Mouse (Mus musculus) limb, embryonic 10.5 days (tissue): ENCODE measurements around the gene Adgrg3. TPM values are rescaled to one million over a fixed set of nuclear protein-coding genes. Genes with fewer than 3 reads are reported as not detected.
A peak's percentile ranks its signal among the peaks of the same experiment; 100 is the strongest.
"Not testable (repeated sequence)": the region's sequence is repeated elsewhere in the genome, so short reads cannot be mapped to it uniquely, and the experiment has no call there.

Experiments
- DNase-seq: peaks from one replicate; pipeline ENCODE4 v3.0.0-alpha.2; 2017; ENCODE audit warnings: low spot score
- H3K27ac ChIP-seq: fragments of 300-500 bp; sonication (generic); 2 replicates; pipeline ENCODE4 v1.5.1; 2016; ENCODE audit warnings: mild to moderate bottlenecking
- H3K27me3 ChIP-seq: fragments of 300-500 bp; sonication (generic); 2 replicates; pipeline ENCODE4 v1.6.1; 2016; ENCODE audit warnings: low read depth, mild to moderate bottlenecking; ENCODE audit not compliant: poor library complexity, severe bottlenecking
- H3K36me3 ChIP-seq: fragments of 300-500 bp; sonication (generic); 2 replicates; pipeline ENCODE4 v1.6.1; 2016; ENCODE audit warnings: mild to moderate bottlenecking, moderate library complexity
- H3K4me1 ChIP-seq: fragments of 300-500 bp; sonication (generic); 2 replicates; pipeline ENCODE4 v1.6.1; 2016
- H3K4me3 ChIP-seq: fragments of 300-500 bp; sonication (generic); 2 replicates; pipeline ENCODE4 v1.5.1; 2016; ENCODE audit warnings: mild to moderate bottlenecking, moderate library complexity
- H3K9me3 ChIP-seq: fragments of 300-500 bp; sonication (generic); replicated peaks from 2 replicates; pipeline ENCODE4 v1.6.1; 2016; ENCODE audit warnings: mild to moderate bottlenecking
- WGBS: fragments of 180-500 bp; shearing (Covaris S2); methylation state at CpG from one replicate; pipeline ENCODE4 v1.1.7; 2016; 5-methylcytosine and 5-hydroxymethylcytosine counted together
- polyA plus RNA-seq: library from polyadenylated mRNA; unstranded; fragments of >200 nt; fragmentation: Nextera tagmentation; extraction: Ambion mirVana; gene quantifications from 2 replicates; pipeline ENCODE4 v1.2.1, GENCODE M21; 2016

Gene Adgrg3
- polyA plus RNA-seq, 1 experiment from 2014 or later: 3.4 TPM

DNA sequence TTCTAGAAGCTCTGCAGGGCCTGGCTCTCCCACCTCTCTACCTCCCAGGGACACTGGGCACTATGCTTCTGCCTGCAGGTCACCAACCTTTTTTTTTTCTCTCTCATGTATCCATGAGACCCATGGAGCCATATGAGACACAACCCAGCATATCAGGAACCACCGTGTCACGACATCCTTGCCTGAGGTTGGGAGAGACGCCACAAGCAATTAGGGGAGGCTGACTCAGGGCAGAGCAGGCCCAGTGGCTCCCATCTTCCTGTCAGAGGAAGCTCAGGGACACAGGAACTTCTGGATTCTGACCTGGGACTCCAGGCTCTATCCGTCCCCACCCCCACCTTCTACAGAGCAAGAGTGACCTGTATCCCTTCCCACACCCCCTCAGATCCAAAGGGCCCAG lies 1.6 kb upstream of the Adgrg3 start:
- Histone ChIP-seq H3K27ac (no peak overlapping the region), H3K4me1 (peaks cover 6% of the 10 kb centered on the region; the same call in 1 of the 2 replicates), H3K36me3 (peaks cover 2% of the 10 kb centered on the region; the same call in 1 of the 2 replicates), H3K4me3 (no peak overlapping the region), H3K27me3 (no peaks in the 10 kb centered on the region), H3K9me3 (no peaks in the 10 kb centered on the region)
- DNase-seq: no peak
- WGBS: 69% methylated on average over 4 of the region's 4 CpGs

DNA sequence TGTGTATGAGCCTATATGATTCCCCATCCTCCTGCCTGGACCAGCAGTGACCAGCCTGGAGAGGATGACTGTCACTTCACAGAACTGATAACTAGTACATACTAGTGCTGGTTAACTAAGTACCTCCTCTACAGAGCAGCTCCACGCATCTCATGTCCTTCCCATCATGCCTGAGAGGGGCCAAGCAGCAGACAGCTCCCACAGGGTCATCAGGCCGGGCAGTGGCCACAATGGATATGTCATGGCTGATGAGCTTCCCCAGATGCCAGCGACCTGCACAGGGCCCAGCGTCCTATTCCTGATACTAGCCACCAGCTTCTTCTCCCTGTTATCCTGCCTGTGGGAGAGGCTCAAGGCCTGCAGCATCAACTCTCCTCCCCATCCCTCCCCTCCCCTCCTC lies 808 bp upstream of the Adgrg3 start:
- Histone ChIP-seq H3K4me3 (no peak overlapping the region), H3K27me3 (no peaks in the 10 kb centered on the region), H3K4me1 (peaks cover 6% of the 10 kb centered on the region; the same call in 1 of the 2 replicates), H3K27ac (no peak overlapping the region), H3K36me3 (peaks cover 2% of the 10 kb centered on the region; the same call in 1 of the 2 replicates), H3K9me3 (no peaks in the 10 kb centered on the region)
- WGBS: 73% methylated on average over 4 of the region's 4 CpGs
- DNase-seq: no peak

DNA sequence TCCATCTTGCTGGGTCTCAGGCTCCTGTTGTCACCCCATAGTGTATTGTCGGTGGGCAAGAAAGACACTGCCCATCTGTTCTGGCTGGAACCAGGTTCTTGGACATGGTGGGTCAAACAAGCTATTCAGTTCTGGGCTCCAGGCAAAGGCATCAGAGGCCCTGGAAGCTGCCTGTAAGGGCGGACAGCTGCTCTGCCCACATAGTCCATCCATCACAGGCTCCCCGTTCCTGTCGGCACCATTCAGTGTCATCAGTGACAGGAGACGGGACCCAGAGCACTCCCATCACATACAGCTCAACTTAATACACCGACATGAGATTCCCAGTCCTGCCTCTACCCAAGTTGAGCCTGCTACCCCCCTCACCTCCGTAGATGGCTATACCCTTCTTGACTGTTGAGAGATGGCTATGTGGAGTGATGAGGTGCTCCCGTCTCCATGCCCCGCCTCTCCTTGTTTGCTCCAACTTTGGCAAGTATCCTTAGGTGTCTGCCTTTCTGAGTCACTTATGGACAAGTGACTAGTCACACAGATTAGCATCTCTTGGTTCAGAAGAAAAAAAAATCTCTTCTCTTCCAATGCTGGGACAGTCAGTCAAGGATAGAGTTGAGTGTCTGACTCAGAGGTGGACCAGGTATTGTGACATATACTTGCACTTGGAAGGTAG lies 610 bp downstream of the Adgrg3 start:
- no peaks in the 10 kb centered on the region for H3K9me3 ChIP-seq
- no peak overlapping the region for H3K4me3 ChIP-seq
- peaks cover 11% of the 10 kb centered on the region for H3K4me1 ChIP-seq
- no peaks in the 10 kb centered on the region for H3K27me3 ChIP-seq
- H3K27ac ChIP-seq: 0 out of 2 replicates have a peak overlapping the region, but pooled peaks have one; percentile 28
- no peak for DNase-seq
- 64% methylated on average over 9 of the region's 9 CpGs for WGBS
- no peaks in the 10 kb centered on the region for H3K36me3 ChIP-seq

DNA sequence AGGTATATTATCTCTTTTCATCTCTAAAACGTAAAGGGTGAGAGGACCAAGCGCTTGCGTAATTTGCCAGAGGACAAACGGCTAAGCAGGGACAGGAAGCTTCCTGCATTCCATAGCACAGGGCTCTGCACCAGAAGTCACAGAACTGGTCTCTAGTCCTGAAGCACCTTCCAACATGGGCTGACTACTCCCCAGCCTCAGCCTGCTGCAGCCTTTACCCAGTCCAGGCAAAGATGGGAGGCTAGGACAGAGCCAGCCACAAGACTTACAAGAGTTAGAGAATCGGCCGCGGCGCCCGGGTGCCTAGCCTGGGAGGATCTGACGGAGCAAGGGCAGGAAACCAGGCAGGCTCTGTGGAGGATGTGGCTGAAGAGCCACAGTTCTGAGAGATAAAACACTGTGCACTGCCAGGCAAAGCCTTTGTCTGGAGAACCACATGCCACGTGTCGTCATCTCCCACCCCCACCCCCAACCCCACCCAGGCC lies 2.8 kb downstream of the Adgrg3 start:
- Histone ChIP-seq H3K27me3 (no peaks in the 10 kb centered on the region), H3K4me1 (peaks cover 15% of the 10 kb centered on the region), H3K4me3 (no peak overlapping the region), H3K36me3 (no peaks in the 10 kb centered on the region), H3K9me3 (no peaks in the 10 kb centered on the region), H3K27ac (peak overlapping the region; percentile 31)
- 70% methylated on average over 12 of the region's 12 CpGs for WGBS
- no peak for DNase-seq

DNA sequence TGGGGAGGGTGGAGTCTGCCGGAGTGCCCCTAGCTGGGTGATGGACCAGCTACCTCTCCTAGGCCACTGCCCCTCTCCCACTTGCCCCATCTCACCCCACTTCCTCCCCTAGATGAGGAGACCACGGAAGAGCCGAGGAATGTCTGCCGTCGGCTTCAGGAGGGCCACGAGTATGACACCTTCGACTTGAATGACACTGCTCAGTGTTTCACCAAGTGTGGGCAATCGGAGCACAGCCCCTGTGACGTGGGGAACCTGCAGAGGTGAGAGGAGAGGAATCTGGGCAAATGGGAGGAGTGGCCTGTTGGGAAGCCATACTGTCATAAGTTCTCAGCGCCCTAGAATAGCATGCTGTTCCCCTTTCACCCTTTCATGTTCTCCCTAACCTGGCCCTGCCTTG lies 3.3 kb downstream of the Adgrg3 start:
- Histone ChIP-seq H3K4me1 (peaks cover 15% of the 10 kb centered on the region), H3K27ac (peak overlapping the region; percentile 31), H3K27me3 (no peaks in the 10 kb centered on the region), H3K4me3 (no peak overlapping the region), H3K9me3 (no peaks in the 10 kb centered on the region), H3K36me3 (no peaks in the 10 kb centered on the region)
- WGBS: 78% methylated on average over 10 of the region's 10 CpGs
- no peak for DNase-seq

DNA sequence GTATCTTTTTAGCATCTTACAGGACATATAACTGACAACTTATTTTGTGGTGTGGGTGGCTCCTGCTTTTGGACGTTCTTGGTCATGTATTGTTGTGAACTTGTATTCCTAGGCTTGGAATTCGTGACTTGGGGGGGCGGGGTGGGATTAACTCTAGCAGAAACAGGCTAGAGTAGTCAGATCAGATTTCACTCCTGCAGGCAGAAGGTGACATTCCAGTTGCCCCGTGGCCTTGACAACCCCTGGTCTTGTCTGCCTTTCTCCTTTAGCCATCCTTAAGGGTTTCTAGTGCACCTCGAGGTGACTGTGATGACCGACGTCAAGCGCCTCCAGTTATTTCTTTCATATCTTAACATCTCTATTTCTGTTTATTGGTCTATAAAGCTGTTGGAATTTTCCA lies 5.7 kb downstream of the Adgrg3 start:
- no peaks in the 10 kb centered on the region for H3K9me3 ChIP-seq
- 24% methylated on average over 8 of the region's 8 CpGs for WGBS
- H3K27me3 ChIP-seq: no peaks in the 10 kb centered on the region
- H3K36me3 ChIP-seq: no peaks in the 10 kb centered on the region
- H3K4me3 ChIP-seq: no peak overlapping the region
- no peak for DNase-seq
- no peak overlapping the region for H3K27ac ChIP-seq
- H3K4me1 ChIP-seq: peaks cover 15% of the 10 kb centered on the region

DNA sequence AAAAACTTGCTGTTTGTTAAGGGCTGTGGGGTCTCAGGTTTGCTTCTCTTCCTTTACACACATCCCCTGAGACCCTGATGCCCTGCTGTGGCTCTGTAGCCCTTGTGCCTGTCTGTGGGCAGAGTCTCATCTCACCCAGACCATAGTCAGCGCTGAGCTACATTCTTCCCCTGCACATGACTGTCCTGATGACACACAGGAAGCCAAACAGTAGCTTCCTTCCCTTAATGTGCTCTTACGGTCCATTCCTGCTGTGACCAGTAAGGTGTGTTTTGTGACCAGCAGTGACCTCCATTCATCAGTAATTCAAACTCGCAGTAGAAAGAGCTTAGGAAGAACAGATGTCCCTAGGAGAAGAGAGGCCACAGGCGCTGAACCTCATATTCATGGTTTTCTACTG lies 6.9 kb downstream of the Adgrg3 start:
- Histone ChIP-seq H3K27ac (no peak overlapping the region), H3K4me3 (no peak overlapping the region), H3K36me3 (no peaks in the 10 kb centered on the region), H3K27me3 (no peaks in the 10 kb centered on the region), H3K4me1 (peaks cover 15% of the 10 kb centered on the region), H3K9me3 (no peaks in the 10 kb centered on the region)
- DNase-seq: no peak
- 83% methylated on average over 4 of the region's 4 CpGs for WGBS

DNA sequence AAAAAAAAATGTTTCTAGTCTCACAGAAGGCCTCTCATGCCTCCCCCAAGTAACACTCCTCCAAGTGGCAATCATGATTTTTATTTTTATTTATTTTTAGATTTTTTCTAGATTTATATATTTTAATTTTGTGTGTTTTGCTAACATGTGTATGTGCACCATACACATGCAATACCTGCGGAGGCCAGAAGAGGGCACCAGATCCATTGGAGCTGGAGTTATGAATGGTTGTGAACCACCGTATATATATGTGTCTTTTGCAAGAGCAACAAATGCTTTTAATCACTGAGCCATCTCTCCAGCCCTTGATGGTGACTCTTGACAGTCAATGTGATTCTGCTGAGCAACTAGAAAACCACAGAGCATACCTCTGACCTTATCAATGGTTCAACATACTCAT lies 7.9 kb downstream of the Adgrg3 start:
- peak; percentile 49 for DNase-seq

DNA sequence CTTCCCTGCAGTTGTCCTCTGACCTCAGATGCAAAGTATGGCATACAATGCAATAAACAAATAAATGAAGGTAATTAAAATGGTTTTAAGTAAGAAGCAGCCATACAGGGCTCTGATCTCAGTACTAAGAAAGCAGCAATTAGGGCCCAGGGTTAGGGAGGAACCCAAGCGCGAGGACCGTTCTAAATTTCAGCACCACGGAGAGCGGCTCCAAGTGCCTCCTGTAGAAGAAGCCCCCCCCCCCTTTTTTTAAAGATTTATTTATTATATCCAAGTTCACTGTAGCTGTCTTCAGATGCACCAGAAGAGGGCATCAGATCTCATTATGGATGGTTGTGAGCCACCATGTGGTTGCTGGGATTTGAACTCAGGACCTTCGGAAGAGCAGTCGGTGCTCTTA lies 10.9 kb downstream of the Adgrg3 start:
- 62% methylated on average over 7 of the region's 7 CpGs for WGBS
- not testable (repeated sequence) for H3K36me3 ChIP-seq, H3K4me1 ChIP-seq, H3K27ac ChIP-seq, H3K27me3 ChIP-seq, H3K4me3 ChIP-seq, H3K9me3 ChIP-seq
- DNase-seq: peak; percentile 63

More for the DNA sequence above, 7.9 kb downstream of the Adgrg3 start:
- H3K9me3 ChIP-seq: no peaks in the 10 kb centered on the region
- no peak overlapping the region for H3K4me3 ChIP-seq
- H3K27ac ChIP-seq: no peak overlapping the region
- WGBS: 73% methylated on average over 2 of the region's 2 CpGs
- peaks cover 13% of the 10 kb centered on the region for H3K4me1 ChIP-seq
- no peaks in the 10 kb centered on the region for H3K27me3 ChIP-seq
- H3K36me3 ChIP-seq: no peaks in the 10 kb centered on the region

DNA sequence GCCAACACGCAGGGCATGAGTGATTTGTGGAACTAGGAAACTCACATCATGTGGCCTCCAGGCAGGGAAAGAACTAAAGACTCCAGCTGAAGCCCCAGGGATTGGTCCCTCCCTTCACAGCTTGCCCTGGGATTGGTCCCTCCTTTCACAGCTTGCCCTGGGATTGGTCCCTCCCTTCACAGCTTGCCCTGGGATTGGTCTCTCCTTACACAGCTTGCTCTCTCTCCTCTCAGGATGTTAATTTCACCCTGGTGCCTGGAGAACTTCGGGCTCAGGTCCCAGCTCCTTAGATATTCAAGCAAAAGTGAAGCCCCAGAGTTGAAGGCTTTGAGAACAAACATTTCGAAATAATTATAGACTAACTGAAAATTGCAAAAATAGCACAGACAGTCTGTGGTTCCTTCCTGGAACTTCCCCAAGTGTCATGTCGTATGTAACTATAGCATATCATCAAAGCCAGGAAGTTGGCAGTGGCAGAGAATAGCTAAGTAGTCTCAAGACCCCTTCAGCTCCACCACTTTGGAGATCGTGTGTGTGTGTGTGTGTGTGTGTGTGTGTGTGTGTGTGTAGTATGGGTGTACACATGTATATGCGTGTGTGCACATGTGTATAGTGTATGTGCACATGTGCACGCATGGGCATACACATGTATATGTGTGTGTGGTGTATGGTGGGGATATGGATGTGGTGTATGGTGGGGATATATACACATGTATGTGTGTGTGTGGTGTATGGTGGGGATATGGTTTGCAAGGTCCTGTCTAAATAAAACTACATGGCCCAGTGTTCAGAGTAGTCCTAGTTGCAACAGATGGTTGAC lies 19.8 kb downstream of the Adgrg3 start:
- Histone ChIP-seq H3K4me3 (no peak overlapping the region), H3K36me3 (no peaks in the 10 kb centered on the region), H3K9me3 (no peaks in the 10 kb centered on the region), H3K4me1 (no peaks in the 10 kb centered on the region), H3K27me3 (no peaks in the 10 kb centered on the region), H3K27ac (no peak overlapping the region)
- no peak for DNase-seq
- WGBS: 71% methylated on average over 7 of the region's 7 CpGs

DNA sequence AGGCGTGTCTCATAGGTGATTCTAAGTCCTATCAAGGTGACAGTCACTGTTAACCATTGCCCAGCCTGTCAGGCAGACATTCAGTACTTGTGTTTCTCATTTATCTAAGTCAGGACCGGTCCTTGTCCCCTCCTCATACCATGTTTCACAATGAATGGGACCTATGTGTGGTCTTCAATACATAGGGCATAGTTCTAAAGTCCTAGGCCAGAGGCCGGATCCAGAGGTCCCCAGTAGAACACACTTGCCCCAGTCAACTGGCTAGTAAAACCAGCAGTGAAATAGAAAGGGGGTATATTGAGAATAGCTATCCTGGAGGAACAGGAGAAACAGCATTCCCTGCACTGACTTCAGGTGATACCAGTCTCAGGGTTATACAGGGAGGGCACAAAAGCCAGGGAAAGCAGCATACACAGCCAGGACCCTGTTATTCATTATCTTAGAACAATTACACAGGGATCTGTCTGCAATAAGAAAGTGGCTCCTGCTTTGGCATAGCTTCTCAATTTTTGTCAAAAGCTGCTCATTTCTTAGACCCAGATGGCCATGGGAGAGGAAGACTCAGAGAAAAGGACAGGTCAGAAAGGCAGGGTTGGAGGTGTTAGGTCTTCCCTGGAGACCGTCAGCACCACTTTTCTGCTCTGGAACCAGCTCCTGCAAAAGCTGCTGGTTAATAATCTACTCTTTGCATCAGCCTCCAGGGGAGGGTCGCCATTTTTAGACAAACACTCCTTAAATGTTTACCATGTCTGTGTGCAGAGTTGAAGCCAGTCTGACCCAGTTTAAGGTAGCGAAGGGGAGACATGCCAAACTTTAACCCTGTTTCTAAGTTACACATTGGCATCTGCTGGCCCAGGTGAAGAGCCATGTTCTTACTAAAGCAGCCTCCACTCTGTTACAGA lies 24.6 kb downstream of the Adgrg3 start:
- DNase-seq: no peak
- no peak overlapping the region for H3K4me3 ChIP-seq
- no peak overlapping the region for H3K27ac ChIP-seq
- H3K4me1 ChIP-seq: no peaks in the 10 kb centered on the region; the same call in 1 of the 2 replicates
- H3K9me3 ChIP-seq: no peaks in the 10 kb centered on the region
- WGBS: 76% methylated on average over 6 of the region's 6 CpGs
- H3K27me3 ChIP-seq: no peaks in the 10 kb centered on the region
- H3K36me3 ChIP-seq: no peaks in the 10 kb centered on the region

DNA sequence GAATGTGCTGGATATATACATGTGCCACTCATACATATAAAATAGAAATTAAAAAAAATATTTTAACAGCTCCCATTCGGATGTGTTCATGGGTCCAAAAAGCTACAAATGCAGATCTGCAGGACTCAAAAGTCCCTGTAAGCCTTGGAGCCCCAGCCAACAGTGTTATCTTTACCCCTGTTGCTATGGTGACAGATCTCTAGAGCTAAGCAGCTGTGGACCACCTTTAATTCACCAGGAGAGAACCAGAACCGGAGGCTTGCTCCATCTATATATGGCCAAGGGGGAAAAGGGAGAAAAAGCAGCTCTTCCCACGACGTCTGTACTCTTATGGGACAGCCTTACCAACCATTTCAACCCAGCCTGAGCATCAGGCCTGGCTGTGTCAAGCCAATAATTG lies 27.3 kb downstream of the Adgrg3 start:
- H3K9me3 ChIP-seq: no peaks in the 10 kb centered on the region
- WGBS: 68% methylated on average over 4 of the region's 4 CpGs
- H3K27ac ChIP-seq: no peak overlapping the region
- DNase-seq: no peak
- H3K36me3 ChIP-seq: no peaks in the 10 kb centered on the region
- no peak overlapping the region for H3K4me3 ChIP-seq
- H3K4me1 ChIP-seq: peaks cover 22% of the 10 kb centered on the region
- H3K27me3 ChIP-seq: no peaks in the 10 kb centered on the region
